Mouse (Mus musculus) embryonic fibroblast, embryonic 13.5 days (primary cell): ENCODE results near the gene Gpx3. TPM values are rescaled to one million over a fixed set of nuclear protein-coding genes. Genes with fewer than 3 reads are reported as not detected.
"Not testable (repeated sequence)": the region's sequence is repeated elsewhere in the genome, so short reads cannot be mapped to it uniquely, and the experiment has no call there.

Source experiments
- H3K27ac ChIP-seq: 2 replicates; pipeline ENCODE4 v1.5.1; 2012; ENCODE audit warnings: low read length, control low read depth, inconsistent platforms; ENCODE audit not compliant: insufficient read depth
- H3K4me1 ChIP-seq: 2 replicates; pipeline ENCODE4 v1.6.1; 2011; ENCODE audit warnings: low read length; ENCODE audit not compliant: control insufficient read depth, insufficient read depth
- H3K4me3 ChIP-seq: 2 replicates; pipeline ENCODE4 v1.5.1; 2011; ENCODE audit warnings: mild to moderate bottlenecking, control low read depth, low read length; ENCODE audit not compliant: insufficient read depth
- CTCF ChIP-seq: IDR thresholded peaks from 2 replicates; pipeline ENCODE4 v1.5.1; 2011; ENCODE audit warnings: mild to moderate bottlenecking, control low read depth, low read length, moderate library complexity, borderline replicate concordance; ENCODE audit not compliant: insufficient read depth
- POLR2A ChIP-seq: IDR thresholded peaks from 2 replicates; pipeline ENCODE4 v1.6.1; 2011; ENCODE audit warnings: low read depth, mild to moderate bottlenecking, control low read depth, low read length, moderate library complexity
- polyA plus RNA-seq: library from polyadenylated mRNA; stranded (reverse); fragments of >200 nt; gene quantifications from 2 replicates; pipeline ENCODE4 v1.2.4, GENCODE M21; 2011; ENCODE audit warnings: low read depth; ENCODE audit not compliant: missing spikeins, insufficient read length

Gpx3 gene
- polyA plus RNA-seq, 1 experiment = 65.8 TPM

DNA sequence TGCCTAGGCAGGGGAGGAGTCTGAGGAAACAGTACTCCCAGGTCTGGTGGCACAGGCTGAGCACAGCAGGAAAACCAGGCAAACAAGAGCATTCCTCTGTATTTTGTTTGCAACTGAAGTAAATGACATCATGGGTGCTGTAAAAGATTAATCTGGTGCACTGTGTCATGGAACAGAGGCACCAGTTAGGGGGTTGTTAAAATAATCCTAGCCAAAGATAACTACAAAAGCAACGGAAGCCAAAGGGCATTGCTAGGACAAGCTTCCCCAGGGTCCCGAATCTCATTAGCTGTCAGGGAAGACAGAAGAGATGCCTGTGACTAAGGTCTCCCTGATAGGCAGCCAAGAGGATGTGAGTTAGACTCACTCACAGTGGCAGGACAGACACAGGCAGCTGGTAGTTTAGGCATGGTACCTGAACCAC lies 21.2 kb upstream of the Gpx3 start:
- Histone ChIP-seq H3K4me3 (no peak overlapping the region), H3K4me1 (0 out of 2 replicates have a peak, but pooled peaks cover 6% of the 10 kb centered on the region), H3K27ac (no peak overlapping the region)
- no peak for TF ChIP-seq CTCF
- no peak for TF ChIP-seq POLR2A

DNA sequence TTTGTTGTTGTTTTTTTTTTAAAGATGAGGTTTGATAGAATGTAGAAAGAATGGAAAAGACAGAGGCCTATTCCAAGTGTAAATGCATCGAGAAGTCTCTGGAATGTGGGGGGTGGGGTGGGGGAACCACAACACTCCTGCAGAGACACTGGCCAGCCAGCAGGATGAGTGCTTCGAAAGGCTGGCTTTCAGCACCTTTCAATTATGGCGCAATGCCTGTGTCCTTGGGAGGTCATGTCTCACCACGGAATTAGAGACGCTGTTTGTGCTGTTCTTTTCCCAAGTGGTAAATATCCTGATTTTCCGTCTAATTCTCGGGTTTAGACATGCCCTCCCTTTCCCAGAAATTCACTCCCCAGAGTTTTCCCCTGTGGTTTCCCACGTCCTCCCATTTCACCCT lies 19.6 kb upstream of the Gpx3 start:
- Histone ChIP-seq H3K27ac (peak overlapping the region; percentile 32; the same call in 1 of the 2 replicates), H3K4me1 (0 out of 2 replicates have a peak, but pooled peaks cover 6% of the 10 kb centered on the region), H3K4me3 (no peak overlapping the region)
- no peak for TF ChIP-seq CTCF
- no peak for TF ChIP-seq POLR2A

DNA sequence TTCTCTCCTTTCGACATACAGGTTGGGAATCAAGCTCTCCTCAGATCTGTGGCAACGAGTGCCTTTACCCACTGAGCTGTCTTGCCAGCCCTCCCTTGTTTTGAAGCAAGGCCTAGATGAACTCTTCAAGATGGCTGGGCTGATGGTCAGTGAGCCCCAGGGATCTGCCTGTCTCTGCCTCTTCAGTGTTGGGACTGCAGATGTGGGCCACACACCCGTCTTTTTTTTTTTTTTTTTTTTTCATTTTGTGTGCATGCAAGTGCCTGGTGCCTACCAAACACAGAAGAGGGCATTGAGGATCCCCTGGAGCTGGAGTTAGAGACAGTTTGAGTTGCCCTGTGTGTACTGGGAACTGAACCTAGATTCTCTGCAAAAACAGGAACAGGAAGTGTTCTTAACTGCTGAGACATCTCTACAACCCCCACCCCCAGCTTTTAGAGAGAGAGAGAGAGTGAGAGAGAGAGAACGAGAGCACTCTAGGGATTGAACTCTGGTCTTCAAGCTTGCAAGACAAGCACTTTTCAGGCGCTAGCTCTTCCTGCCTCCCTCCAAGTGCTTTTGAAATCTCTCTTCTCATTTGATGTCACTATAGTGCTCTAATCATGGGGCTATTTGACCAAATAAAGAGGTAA lies 17.9 kb upstream of the Gpx3 start:
- H3K4me1 ChIP-seq = 0 out of 2 replicates have a peak, but pooled peaks cover 6% of the 10 kb centered on the region
- H3K4me3 ChIP-seq = no peak overlapping the region
- no peak overlapping the region for H3K27ac ChIP-seq
- TF ChIP-seq POLR2A (no peak), CTCF (no peak)

DNA sequence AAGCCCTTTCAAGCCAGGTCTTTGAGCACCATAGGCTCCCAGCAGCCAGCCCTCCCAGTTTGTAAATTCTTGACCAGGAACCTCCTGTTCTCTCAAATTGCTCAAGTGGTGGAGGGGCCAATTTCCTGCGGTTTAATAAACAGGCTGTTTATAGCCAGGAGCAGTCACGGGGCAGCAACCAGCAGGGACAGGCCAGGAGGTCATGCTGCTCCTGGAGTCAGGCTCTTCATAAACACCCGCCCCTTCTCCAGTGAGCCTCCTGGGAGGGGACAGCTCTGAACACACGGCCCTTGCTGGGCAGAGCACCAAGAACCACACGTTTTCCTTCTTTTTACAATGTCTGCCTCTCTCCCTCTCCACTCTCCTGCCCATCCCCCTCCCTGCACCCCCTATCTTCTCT lies 17.3 kb upstream of the Gpx3 start:
- Histone ChIP-seq H3K27ac (no peak overlapping the region), H3K4me3 (no peak overlapping the region), H3K4me1 (0 out of 2 replicates have a peak, but pooled peaks cover 6% of the 10 kb centered on the region)
- TF ChIP-seq CTCF = no peak
- no peak for TF ChIP-seq POLR2A

DNA sequence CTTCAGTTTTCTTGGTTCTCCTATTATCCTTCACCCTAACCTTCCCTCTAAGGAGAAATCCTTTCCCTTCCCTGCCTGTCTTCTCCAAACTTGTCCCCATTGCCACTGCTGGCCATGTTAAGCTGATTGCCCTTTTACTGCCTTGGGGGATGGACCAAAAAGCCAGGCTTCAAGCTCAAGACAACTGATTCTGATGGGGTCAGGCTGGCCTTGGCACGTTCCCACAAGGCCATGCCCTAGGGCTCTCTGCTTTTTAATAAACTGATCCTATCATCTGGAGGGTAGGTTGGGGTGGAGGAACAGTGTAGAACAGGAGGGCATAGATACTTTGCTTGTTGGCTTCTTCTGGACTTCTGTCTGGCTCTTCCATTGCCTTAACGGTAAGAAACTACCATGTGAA lies 16.8 kb upstream of the Gpx3 start:
- Histone ChIP-seq H3K4me1 (0 out of 2 replicates have a peak, but pooled peaks cover 6% of the 10 kb centered on the region), H3K27ac (no peak overlapping the region), H3K4me3 (no peak overlapping the region)
- TF ChIP-seq POLR2A (no peak), CTCF (no peak)

DNA sequence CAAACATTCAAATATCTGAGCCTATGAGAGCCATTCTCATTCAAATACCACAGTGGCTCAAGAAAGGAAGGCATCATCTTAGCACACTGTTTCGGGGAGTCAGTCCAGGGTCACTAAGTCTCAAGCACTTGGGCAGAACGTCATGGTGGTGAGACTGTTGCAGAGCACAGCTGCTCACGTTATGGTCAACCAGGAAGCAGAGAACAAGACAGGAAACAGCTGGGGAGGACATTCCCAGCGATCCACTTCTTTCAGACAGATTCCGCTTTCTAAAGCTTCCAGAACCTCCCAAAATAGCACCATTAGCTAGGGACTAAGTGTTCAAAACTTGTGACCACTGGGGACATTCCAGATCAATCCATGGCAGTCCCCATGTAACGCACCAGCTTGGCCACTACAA lies 14.3 kb upstream of the Gpx3 start:
- Histone ChIP-seq H3K27ac (no peak overlapping the region), H3K4me3 (no peak overlapping the region), H3K4me1 (no peaks in the 10 kb centered on the region)
- TF ChIP-seq CTCF (no peak), POLR2A (no peak)

DNA sequence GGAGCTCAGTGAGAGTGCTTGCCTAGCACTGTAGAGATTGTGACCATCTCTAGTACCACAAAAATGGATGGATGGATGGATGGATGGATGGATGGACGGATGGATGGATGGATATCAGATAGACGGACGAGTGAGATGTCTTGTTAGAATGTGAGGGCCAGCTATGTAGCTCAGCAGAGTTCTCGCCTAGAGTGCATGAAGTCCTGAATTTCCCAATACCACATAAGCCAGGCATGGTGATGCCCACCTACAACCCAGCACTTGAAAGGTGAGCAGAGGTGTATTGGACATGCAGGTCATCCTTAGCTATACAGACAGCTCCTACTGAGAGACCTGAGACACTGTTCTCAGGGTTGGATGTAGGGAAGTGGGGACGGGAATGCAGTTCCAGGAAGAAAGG lies 10.9 kb upstream of the Gpx3 start:
- Histone ChIP-seq H3K27ac (no peak overlapping the region), H3K4me1 (no peaks in the 10 kb centered on the region), H3K4me3 (no peak overlapping the region)
- no peak for TF ChIP-seq CTCF
- TF ChIP-seq POLR2A = no peak

DNA sequence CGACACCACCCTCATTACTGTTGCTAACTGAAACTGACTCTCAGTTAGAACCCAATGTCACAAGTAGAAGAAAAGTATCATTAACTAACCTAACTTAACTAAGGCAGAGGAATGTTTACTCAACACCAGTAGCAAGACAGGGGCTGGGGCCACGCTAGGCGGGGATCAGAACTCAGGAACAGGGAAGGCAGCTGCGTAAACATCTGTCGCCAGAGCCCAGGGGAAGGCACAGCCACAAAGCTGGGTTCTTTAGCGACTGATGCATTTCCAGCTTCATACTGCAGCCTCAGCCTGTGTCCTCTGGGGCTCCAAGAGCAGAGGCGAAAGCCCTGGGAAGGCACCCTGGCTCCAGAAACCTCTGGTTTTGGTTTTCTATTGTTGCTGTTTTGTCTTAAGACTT lies 10.2 kb upstream of the Gpx3 start:
- no peak overlapping the region for H3K27ac ChIP-seq
- no peaks in the 10 kb centered on the region for H3K4me1 ChIP-seq
- TF ChIP-seq POLR2A (no peak), CTCF (no peak)
- H3K4me3 ChIP-seq = no peak overlapping the region

DNA sequence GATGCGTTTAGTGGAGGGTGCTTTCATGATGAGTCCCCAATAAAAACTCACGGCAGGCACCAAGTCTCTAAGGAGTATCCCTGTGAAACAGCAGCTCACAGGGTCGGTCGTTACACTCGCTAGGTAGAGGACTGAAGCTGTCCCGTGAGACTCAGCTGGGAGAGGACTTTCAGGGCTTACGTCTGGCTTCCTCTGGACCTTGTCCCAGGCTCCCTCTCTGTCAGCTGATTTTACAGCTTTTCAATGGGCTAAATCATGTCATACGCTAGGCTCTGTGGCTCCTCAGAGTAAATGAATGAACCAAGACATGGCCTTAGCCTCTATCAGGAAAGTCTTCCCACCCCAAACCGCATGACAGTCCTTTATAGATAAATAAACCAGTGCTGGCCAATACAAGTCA lies 7.7 kb upstream of the Gpx3 start:
- Histone ChIP-seq H3K27ac (no peak overlapping the region), H3K4me3 (no peak overlapping the region), H3K4me1 (no peaks in the 10 kb centered on the region)
- no peak for TF ChIP-seq POLR2A
- no peak for TF ChIP-seq CTCF

DNA sequence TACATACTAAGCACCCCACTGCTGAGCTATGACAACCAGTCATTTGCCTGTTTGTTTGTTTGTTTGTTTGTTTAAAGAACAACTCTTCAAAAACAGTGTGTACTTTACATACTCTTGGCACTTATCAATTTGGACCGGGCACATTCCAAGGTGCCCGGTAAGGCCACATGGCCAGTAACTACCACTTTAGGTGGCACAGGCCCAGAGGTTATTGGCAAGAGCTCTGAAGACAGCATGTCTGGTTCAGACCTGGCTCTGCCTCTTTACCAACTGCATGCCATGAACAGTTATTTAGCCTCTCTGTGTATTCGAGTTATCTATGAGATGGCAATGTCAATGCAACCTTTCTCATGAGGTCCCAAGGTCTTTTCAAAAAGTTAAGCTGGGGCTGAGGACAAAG lies 5.6 kb upstream of the Gpx3 start:
- not testable (repeated sequence) for H3K4me3 ChIP-seq, H3K27ac ChIP-seq, H3K4me1 ChIP-seq

DNA sequence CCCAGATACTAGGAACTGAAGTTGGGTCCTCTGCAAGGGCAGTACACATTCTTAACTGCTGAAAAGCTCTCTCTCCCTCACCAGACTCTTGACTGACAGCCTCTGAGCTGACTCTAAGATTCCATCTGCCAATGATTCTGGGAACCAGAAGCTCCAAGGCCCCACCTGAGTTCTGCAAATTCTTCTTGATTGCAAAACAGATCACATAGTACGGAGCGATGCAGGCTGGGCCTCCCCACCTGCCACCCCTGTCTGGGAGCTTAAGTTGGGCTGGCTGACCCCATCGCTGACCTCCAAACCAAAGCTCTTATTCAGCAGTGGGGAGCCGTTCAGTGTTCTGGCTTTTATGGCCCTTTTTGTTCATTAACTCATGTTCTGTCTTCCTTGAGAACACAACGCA lies 4.8 kb upstream of the Gpx3 start:
- no peak overlapping the region for H3K27ac ChIP-seq
- H3K4me3 ChIP-seq = no peak overlapping the region
- no peaks in the 10 kb centered on the region for H3K4me1 ChIP-seq
- TF ChIP-seq CTCF (no peak), POLR2A (no peak)
